Mouse (Mus musculus): ENCODE measurements around the gene Slc35e2. TPM values are rescaled to one million over a fixed set of nuclear protein-coding genes. Genes with fewer than 3 reads are reported as not detected.

Slc35e2 gene
- total RNA-seq, 2 experiments from 2014 or later, result 6.5 to 8.6 TPM

- no peak for DNase-seq
Observed at GRCm38 (mm10) chr4:155575521-155575920, 25.7 kb upstream of the Slc35e2 start.

GRCm38 (mm10) chr4:155577132-155577531 is 24.1 kb upstream of the Slc35e2 start:
- no peak for DNase-seq

- no peak for DNase-seq
Observed at GRCm38 (mm10) chr4:155577741-155578140, 23.5 kb upstream of the Slc35e2 start.

- DNase-seq, result peak; percentile 72
Observed at GRCm38 (mm10) chr4:155578336-155579125, 22.7 kb upstream of the Slc35e2 start.

GRCm38 (mm10) chr4:155580420-155580819 is 20.8 kb upstream of the Slc35e2 start:
- DNase-seq, result peak; percentile 66

- DNase-seq, result no peak
Observed at GRCm38 (mm10) chr4:155582279-155582905, 18.8 kb upstream of the Slc35e2 start.

- no peak for DNase-seq
Observed at GRCm38 (mm10) chr4:155589356-155589755, 11.9 kb upstream of the Slc35e2 start.

- DNase-seq, result no peak
Observed at GRCm38 (mm10) chr4:155591012-155591719, 10.1 kb upstream of the Slc35e2 start.

- DNase-seq, result no peak
Observed at GRCm38 (mm10) chr4:155593780-155594179, 7.4 kb upstream of the Slc35e2 start.

- no peak for DNase-seq
Observed at GRCm38 (mm10) chr4:155595777-155596176, 5.4 kb upstream of the Slc35e2 start.

- DNase-seq, result no peak
Observed at GRCm38 (mm10) chr4:155596606-155597005, 4.6 kb upstream of the Slc35e2 start.

GRCm38 (mm10) chr4:155598536-155598935 is 2.7 kb upstream of the Slc35e2 start:
- no peak for DNase-seq

GRCm38 (mm10) chr4:155599901-155600825 is 1.1 kb upstream of the Slc35e2 start:
- DNase-seq, result no peak

- DNase-seq, result no peak
Observed at GRCm38 (mm10) chr4:155601997-155602456, 811 bp downstream of the Slc35e2 start.

GRCm38 (mm10) chr4:155602753-155603152 is 1.5 kb downstream of the Slc35e2 start:
- DNase-seq, result no peak

- no peak for DNase-seq
Observed at GRCm38 (mm10) chr4:155603801-155604200, 2.6 kb downstream of the Slc35e2 start.

GRCm38 (mm10) chr4:155605132-155605531 is 3.9 kb downstream of the Slc35e2 start:
- DNase-seq, result no peak

GRCm38 (mm10) chr4:155606825-155607224 is 5.6 kb downstream of the Slc35e2 start:
- no peak for DNase-seq

- DNase-seq, result no peak
Observed at GRCm38 (mm10) chr4:155611860-155612259, 10.6 kb downstream of the Slc35e2 start.

GRCm38 (mm10) chr4:155613264-155613663 is 12.0 kb downstream of the Slc35e2 start:
- DNase-seq, result no peak

- no peak for DNase-seq
Observed at GRCm38 (mm10) chr4:155618321-155618720, 17.1 kb downstream of the Slc35e2 start.
